Mouse (Mus musculus): ENCODE measurements at regions not wholly inside any gene's neighbourhood (a gene's known extent, or its start where the extent isn't known, plus 50 kb on each side); places are given as distances from the start of the nearest gene placed in this dataset.

DNA sequence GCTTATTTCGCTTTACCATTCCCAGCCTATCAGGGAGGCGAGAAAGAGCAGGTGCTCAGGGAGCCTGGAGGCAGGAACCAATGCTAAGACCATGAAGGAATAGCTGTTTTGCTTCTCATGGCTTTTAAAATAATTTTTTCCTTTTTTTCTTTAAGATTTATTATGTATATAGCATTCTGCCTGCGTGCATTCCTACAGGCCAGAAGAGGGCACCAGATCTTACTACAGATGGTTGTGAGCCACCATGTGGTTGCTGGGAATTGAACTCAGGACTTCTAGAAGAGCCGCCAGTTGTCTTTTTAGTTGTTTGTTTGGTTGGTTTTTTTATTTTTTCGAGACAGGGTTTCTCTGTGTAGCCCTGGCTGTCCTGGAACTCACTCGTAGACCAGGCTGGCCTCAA is 113.6 kb upstream of the Armc2 start:
- intact Hi-C loops (cut with DNase I) = no loop called here
- no peak for DNase-seq

GRCm38 (mm10) chr10:42131298-42131697 is 113.1 kb upstream of the Armc2 start:
- intact Hi-C loops (cut with DNase I) = no loop called here
- DNase-seq = no peak

- intact Hi-C loops (cut with DNase I) = no loop called here
- DNase-seq = no peak
Measured at GRCm38 (mm10) chr10:42127865-42128419, 109.7 kb upstream of the Armc2 start.

GRCm38 (mm10) chr10:42126816-42127215 is 108.6 kb upstream of the Armc2 start:
- intact Hi-C loops (cut with DNase I) = no loop called here
- no peak for DNase-seq

- intact Hi-C loops (cut with DNase I) = no loop called here
- peak in 1 of 2 experiments; percentile 20 for DNase-seq
Measured at GRCm38 (mm10) chr10:42122768-42123635, 104.8 kb upstream of the Armc2 start.

GRCm38 (mm10) chr10:42121984-42122383 is 103.7 kb upstream of the Armc2 start:
- intact Hi-C loops (cut with DNase I) = no loop called here

DNA sequence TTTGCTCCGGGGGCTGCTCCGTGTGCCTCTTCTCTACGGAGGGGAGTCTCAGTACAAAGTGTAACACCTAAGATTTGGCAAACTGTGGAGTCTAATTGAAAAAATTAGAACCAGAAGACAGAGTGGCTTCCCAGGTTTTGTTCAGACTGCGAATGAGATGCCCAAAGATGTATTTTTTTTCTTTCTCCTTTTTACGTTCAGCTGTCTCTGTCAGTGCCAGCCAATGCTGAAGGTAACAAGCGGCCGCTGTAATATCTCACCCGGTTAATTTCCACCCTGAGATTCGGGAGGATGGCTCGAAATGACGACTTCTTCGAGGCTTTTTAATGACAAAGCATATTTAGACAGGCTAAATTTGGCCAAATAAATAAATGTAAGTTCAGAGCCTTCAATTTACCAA is 101.1 kb upstream of the Armc2 start:
- DNase-seq = no peak
- intact Hi-C loops (cut with DNase I) = no loop called here

More at GRCm38 (mm10) chr10:42121984-42122383, 103.7 kb upstream of the Armc2 start:
- DNase-seq = no peak

DNA sequence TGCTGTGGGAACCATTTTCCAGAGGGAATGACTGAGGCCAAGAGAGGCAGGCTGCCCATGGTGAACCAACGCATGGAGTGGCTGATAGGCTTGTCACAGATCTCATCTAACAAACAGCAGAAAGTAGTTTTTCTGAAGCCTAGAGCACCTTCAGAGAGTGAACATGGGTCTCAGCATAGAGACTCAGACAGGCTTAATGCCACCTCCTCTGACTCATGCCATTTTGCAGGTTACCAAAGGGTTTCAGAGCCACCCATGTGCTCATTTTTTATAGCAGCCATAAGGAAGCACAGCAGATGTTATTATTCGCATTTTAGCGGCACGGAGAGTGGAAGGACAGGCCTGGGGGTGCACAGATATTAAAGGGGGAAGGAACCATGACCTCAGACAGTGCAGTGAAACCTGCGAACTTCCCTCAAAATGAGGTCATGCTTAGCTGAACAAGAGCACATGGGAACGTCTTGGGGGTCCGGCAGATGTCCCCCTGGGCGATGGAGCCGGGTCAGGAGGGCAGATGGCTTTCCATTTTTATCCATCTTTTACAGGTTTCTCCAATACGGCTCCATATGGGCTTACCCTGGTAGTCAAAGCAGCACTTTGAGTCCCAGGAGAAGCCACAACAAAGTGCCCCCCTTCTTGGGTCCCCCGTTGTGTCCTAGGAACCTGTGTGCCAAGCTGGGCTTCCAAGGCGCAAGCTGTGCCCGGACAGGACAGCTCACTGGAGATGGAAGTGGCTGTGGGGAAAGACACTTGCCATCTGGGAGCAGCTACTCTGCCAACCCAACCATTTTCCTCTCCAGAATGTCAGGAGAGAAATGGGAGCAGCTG is 100.3 kb upstream of the Armc2 start:
- no peak for DNase-seq
- intact Hi-C loops (cut with DNase I) = no loop called here

DNA sequence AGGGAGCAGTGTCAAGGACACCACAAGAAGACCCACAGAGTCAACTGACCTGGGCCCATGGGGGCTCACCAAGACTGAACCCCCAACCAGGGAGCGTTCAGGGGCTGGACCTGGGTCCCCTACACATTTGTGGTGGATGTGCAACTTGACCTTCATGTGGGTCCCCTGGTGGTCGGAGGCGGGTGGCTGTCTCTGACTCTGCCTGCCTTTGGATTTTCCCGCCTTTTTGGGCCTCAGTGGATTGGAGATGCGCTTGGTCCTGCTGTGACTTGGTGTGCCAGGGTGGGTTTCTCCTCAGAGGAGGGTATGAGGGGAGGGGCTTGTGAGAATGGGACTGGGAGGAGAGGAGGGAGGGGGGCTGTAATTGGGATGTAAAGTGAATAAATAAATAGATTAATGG is 99.3 kb upstream of the Armc2 start:
- DNase-seq = no peak
- intact Hi-C loops (cut with DNase I) = no loop called here

DNA sequence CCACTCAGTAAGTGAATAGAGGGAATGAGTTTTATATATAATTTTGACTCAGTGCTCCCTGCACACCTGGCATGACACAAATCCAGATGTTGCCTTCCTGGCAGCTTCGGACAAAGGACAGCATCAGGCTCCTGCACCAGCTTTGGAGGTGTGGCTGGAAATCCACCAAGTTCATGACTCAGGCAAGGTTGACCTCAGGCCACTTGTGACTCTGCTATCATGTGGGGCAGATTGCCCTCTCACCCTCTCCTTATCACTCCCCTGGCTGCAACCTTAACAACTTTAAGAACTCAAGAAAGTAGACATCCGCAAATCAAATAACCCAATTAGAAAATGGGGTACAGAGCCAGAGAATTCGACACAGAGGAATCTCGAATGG is 97.7 kb upstream of the Armc2 start:
- no peak for DNase-seq
- intact Hi-C loops (cut with DNase I) = no loop called here

GRCm38 (mm10) chr10:42115224-42115919 is 97.1 kb upstream of the Armc2 start:
- intact Hi-C loops (cut with DNase I) = no loop called here

GRCm38 (mm10) chr10:42110704-42111103 is 92.5 kb upstream of the Armc2 start:
- intact Hi-C loops (cut with DNase I) = no loop called here
- DNase-seq = no peak

More at GRCm38 (mm10) chr10:42115224-42115919, 97.1 kb upstream of the Armc2 start:
- DNase-seq = no peak

GRCm38 (mm10) chr10:42108294-42109014 is 90.2 kb upstream of the Armc2 start:
- no peak for DNase-seq

GRCm38 (mm10) chr10:42107437-42108293 is 89.4 kb upstream of the Armc2 start:
- DNase-seq = no peak
- intact Hi-C loops (cut with DNase I) = no loop called here

More at GRCm38 (mm10) chr10:42108294-42109014, 90.2 kb upstream of the Armc2 start:
- intact Hi-C loops (cut with DNase I) = no loop called here

DNA sequence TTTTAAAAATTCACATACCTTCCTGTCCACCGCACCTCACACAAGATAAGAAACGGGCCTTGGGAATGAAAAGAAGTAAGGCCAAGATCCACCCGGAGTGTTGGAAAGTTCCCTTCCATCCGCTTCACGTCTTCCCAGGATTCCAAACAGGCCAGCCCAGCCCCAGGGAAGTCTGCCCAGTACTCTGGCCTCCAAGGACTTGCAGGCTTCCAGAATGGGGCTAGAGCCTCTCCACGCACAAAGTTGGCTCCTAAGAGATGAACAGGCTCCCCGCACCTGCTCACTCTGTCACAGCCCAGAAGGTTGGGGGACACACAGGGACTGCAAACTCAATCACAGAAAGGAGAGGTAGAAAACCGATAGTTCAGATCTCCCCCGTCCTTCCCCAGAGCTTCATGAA is 88.4 kb upstream of the Armc2 start:
- intact Hi-C loops (cut with DNase I) = no loop called here
- DNase-seq = peak; percentile 44 to 55

- intact Hi-C loops (cut with DNase I) = no loop called here
Measured at GRCm38 (mm10) chr10:42105083-42105482, 86.8 kb upstream of the Armc2 start.

GRCm38 (mm10) chr10:42102320-42102719 is 84.1 kb upstream of the Armc2 start:
- intact Hi-C loops (cut with DNase I) = no loop called here
- DNase-seq = no peak

More at GRCm38 (mm10) chr10:42105083-42105482, 86.8 kb upstream of the Armc2 start:
- DNase-seq = no peak

- intact Hi-C loops (cut with DNase I) = no loop called here
- no peak for DNase-seq
Measured at GRCm38 (mm10) chr10:42101096-42101495, 82.9 kb upstream of the Armc2 start.

DNA sequence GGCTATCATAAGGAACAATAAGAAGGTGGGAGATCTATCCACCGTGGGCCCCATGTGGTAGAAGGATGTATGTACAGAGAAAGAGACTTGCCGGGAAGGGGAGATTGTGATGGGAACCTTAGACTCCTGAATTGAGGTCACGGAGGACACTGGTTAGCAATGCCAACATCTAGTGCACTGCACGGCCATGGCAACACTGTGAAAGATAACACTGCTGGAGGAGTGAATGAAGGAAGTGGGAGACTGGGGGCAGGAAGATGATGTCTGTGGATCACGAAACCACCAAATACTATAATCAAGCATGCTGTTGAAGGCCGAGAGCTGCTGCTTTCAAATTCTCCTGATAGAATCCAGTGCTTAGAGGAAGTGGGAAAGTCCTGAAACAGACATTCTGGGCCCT is 78.7 kb upstream of the Armc2 start:
- intact Hi-C loops (cut with DNase I) = no loop called here
- no peak for DNase-seq

All from heart, postnatal 10 days (tissue).